Mouse (Mus musculus) brain, embryonic 14.5 days (tissue): ENCODE data around the gene Slc39a3.

Source experiments
- CTCF ChIP-seq: fragments of 200-500 bp; IDR thresholded peaks from 2 replicates; pipeline ENCODE4 v1.5.1; 2012; ENCODE audit warnings: inconsistent platforms, mild to moderate bottlenecking, moderate library complexity, borderline replicate concordance; ENCODE audit not compliant: insufficient read depth, insufficient read length; ENCODE audit errors: extremely low read depth
- POLR2A ChIP-seq: fragments of 200-500 bp; IDR thresholded peaks from 2 replicates; pipeline ENCODE4 v1.6.1; 2012; ENCODE audit warnings: mild to moderate bottlenecking, inconsistent platforms, borderline replicate concordance; ENCODE audit not compliant: poor library complexity, insufficient read depth, insufficient read length, severe bottlenecking; ENCODE audit errors: extremely low read depth

DNA sequence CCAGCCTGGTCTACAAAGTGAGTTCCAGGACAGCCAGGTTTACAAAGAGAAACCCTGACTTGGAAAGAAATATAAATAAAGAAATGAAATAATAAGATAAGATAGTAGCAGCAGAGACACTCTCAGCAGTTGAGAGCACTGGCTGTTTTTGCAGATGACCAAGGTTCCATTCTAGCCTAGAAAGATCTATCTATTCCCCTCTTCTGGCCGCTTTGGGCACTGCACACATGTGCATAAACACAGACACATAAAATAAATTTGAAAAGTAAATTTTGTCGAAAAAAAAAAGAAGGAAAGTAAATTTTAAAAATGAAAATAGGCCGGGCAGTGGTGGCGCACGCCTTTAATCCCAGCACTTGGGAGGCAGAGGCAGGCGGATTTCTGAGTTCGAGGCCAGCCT lies 975 bp downstream of the Slc39a3 start:
- TF ChIP-seq CTCF (peak; percentile 16; the same call in 1 of the 2 replicates), POLR2A (no peak)
